Mouse (Mus musculus): ENCODE results near the gene Txn2.

GRCm38 (mm10) chr15:77949061-77949460 lies 20.3 kb upstream of the Txn2 start:
- TF ChIP-seq CTCF (IDR thresholded peaks at IDR 0.05) (no peak), POLR2A (IDR thresholded peaks at IDR 0.05; ENCODE audit: insufficient read depth, low read depth, low read length) (no peak), EP300 (IDR thresholded peaks at IDR 0.05; ENCODE audit: insufficient read depth, low read depth, low read length) (no peak)

Data from heart, adult 2 months (tissue).